Mouse (Mus musculus): ENCODE measurements around the gene Wnt3.

Gene Wnt3

GRCm38 (mm10) chr11:103771160-103771817, 2.7 kb upstream of the Wnt3 start:
- in situ Hi-C loops (cut with MboI; ENCODE audit: unreplicated experiment in 2 of 2) = no loop called here

- in situ Hi-C loops (cut with MboI; ENCODE audit: unreplicated experiment in 2 of 2) = no loop called here
These were observed 1.2 kb upstream of the Wnt3 start for GRCm38 (mm10) chr11:103772505-103773386.

- in situ Hi-C loops (cut with MboI; ENCODE audit: unreplicated experiment in 2 of 2) = no loop called here
These were observed 229 bp downstream of the Wnt3 start for GRCm38 (mm10) chr11:103774228-103774530.

DNA sequence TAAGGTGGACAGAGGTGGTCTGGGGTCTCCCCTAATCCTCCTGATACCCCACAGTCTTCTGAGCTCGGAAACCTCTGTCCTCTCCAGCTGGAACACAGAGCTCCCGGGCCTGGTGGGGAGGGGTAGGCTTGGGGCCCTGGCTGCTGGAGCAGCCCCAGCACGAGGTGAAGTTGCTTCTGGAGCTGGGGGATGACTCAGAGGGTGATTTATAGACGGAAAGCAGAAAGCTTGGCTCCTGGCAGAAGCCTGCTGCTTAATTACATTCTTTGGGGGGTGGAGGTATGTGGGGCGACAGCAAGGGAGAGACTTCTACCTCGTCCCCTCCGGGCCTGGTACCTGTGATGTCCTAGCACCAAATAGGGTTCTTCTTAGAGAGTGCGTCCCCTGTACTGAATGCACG, 6.2 kb downstream of the Wnt3 start:
- in situ Hi-C loops (cut with MboI; ENCODE audit: unreplicated experiment in 2 of 2) = no loop called here

- in situ Hi-C loops (cut with MboI; ENCODE audit: unreplicated experiment in 2 of 2) = no loop called here
These were observed 16.0 kb downstream of the Wnt3 start for GRCm38 (mm10) chr11:103789951-103790350.

GRCm38 (mm10) chr11:103801128-103801527, 27.2 kb downstream of the Wnt3 start:
- in situ Hi-C loops (cut with MboI; ENCODE audit: unreplicated experiment in 2 of 2) = no loop called here

GRCm38 (mm10) chr11:103804126-103804525, 30.2 kb downstream of the Wnt3 start:
- in situ Hi-C loops (cut with MboI; ENCODE audit: unreplicated experiment in 2 of 2) = no loop called here

GRCm38 (mm10) chr11:103804804-103805203, 30.9 kb downstream of the Wnt3 start:
- in situ Hi-C loops (cut with MboI; ENCODE audit: unreplicated experiment in 2 of 2) = no loop called here

DNA sequence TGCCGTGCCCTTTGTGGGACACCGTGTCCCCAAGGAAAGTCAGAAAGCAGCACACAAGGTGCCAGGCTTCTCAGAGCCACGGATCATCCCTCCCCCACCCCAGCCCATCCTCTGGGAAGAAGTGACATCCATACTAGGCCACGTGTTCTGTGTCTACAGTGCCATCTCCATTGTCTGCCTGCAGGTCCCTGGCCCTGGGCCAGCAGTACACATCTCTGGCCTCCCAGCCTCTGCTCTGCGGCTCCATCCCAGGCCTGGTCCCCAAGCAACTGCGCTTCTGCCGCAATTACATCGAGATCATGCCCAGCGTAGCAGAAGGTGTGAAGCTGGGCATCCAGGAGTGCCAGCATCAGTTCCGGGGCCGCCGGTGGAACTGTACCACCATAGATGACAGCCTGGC, 34.0 kb downstream of the Wnt3 start:
- in situ Hi-C loops (cut with MboI; ENCODE audit: unreplicated experiment in 2 of 2) = no loop called here

- in situ Hi-C loops (cut with MboI; ENCODE audit: unreplicated experiment in 2 of 2) = no loop called here
These were observed 35.0 kb downstream of the Wnt3 start for GRCm38 (mm10) chr11:103808771-103809610.

DNA sequence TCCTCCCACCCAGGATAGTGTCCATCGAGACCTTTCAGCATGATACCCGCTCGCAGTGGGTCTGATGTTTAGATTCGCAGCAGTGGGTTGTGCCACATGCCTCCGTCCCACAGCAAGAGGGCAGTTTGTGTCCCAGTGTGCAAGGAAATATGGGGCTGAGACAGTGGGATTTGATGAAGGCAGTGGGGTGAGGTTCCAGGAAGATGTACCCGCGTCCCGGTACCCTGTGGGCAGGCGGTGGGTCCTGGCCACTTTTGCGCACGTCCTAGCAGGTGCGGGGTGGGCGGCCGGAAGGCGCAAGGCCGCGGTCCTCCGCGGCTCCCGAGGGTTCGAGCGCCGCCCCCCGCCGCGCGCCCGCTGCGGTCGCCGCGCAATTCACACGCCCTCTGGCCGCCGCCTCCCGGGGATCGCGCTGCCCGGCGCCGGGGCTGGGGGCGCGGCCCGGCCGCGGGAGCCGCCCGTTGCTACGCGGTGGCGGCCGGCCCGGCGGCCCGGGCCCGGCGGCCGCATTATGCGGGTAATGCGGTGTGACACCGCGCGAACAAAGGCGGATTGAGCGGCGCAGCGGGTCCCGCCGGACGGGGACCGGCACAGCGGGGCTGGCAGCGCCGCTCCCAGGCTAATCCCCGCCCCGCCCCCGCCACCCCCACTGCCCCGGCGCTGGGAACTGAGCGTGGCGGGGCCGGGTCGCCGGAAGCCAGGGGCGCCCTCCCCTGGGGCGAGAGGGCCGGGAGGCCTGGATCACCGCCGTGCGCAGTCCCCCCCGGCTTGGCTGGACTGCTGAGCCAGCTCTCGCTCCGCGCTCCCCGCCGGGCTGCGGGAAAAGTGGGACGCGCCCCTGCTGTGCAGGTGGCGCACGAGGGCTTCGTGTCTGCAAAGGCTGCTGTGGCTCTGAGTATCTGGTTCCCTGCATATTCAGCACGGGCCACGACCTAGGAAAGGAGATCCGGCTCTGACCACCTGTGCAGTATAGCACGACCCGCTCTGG, 36.0 kb downstream of the Wnt3 start:
- in situ Hi-C loops (cut with MboI; ENCODE audit: unreplicated experiment in 2 of 2) = no loop called here

GRCm38 (mm10) chr11:103810631-103811030, 36.7 kb downstream of the Wnt3 start:
- in situ Hi-C loops (cut with MboI; ENCODE audit: unreplicated experiment in 2 of 2) = no loop called here

DNA sequence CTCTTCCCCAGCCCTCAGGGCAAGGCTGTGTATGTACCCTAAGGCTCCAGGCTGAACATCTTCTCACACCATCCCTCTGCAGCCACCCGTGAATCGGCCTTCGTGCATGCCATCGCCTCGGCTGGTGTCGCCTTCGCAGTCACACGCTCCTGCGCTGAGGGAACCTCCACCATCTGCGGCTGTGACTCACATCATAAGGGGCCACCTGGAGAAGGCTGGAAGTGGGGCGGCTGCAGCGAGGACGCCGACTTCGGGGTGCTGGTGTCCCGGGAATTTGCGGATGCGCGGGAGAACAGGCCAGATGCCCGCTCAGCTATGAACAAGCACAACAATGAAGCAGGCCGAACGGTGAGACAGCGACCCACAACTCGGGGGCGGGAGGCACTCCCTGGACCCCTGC, 37.3 kb downstream of the Wnt3 start:
- in situ Hi-C loops (cut with MboI; ENCODE audit: unreplicated experiment in 2 of 2) = no loop called here

DNA sequence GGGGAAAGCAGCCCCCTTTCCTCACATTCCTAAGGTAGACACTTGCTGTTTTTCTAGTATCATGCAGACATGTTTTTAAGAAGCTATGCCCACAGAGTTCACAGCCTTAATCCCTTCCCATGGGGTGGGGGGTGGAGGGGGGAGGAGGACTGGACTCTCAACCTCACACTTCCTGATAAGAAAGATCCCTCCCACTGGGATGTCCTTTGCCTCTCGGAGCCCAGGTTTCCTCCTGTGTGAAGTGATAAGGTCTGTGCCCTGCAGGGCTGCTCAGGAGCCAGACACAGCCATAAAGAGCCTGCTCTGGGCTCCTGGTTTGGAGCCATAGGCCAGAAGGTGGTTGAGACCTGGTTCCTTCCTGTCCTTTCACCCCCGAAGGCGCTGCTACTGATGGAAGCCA, 40.9 kb downstream of the Wnt3 start:
- in situ Hi-C loops (cut with MboI; ENCODE audit: unreplicated experiment in 2 of 2) = no loop called here

GRCm38 (mm10) chr11:103815986-103816385, 42.0 kb downstream of the Wnt3 start:
- in situ Hi-C loops (cut with MboI; ENCODE audit: unreplicated experiment in 2 of 2) = no loop called here

GRCm38 (mm10) chr11:103816719-103817118, 42.8 kb downstream of the Wnt3 start:
- in situ Hi-C loops (cut with MboI; ENCODE audit: unreplicated experiment in 2 of 2) = no loop called here

GRCm38 (mm10) chr11:103827201-103827600, 53.3 kb downstream of the Wnt3 start:
- in situ Hi-C loops (cut with MboI; ENCODE audit: unreplicated experiment in 2 of 2) = no loop called here

- in situ Hi-C loops (cut with MboI; ENCODE audit: unreplicated experiment in 2 of 2) = no loop called here
These were observed 54.9 kb downstream of the Wnt3 start for GRCm38 (mm10) chr11:103828866-103829265.

DNA sequence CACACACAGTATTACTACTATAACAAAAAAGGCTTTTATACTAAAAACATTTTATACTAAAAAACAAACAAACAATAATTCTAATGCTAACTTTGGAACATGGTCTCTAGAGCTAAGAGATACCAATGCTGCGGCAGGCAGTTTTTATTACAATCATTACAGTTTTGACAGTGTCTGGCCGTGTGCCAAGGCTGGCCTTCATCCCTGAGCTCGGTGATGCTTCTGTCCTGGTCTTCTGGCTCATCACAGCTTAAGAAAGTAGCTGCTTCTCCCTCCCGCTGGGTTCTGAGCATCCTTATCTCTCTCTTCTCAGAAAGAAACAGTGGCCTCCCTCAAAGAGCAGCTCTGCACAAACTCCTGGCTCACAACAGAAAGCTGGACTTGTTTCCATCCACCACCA, 56.0 kb downstream of the Wnt3 start:
- in situ Hi-C loops (cut with MboI; ENCODE audit: unreplicated experiment in 2 of 2) = no loop called here

- in situ Hi-C loops (cut with MboI; ENCODE audit: unreplicated experiment in 2 of 2) = no loop called here
These were observed 56.5 kb downstream of the Wnt3 start for GRCm38 (mm10) chr11:103830476-103830875.
